Mouse (Mus musculus) bone marrow, adult 2 months (tissue): ENCODE data around the gene Olfr143. TPM values are rescaled to one million over a fixed set of nuclear protein-coding genes. Genes with fewer than 3 reads are reported as not detected.

ENCODE experiments used
- H3K27ac ChIP-seq: fragments of 200-500 bp; 2 replicates; pipeline ENCODE4 v1.5.1; 2012; ENCODE audit warnings: low read depth, mild to moderate bottlenecking, control low read depth, inconsistent platforms, low read length; ENCODE audit not compliant: control insufficient read depth, poor library complexity, insufficient read depth
- H3K4me1 ChIP-seq: fragments of 200-500 bp; 2 replicates; pipeline ENCODE4 v1.6.1; 2011; ENCODE audit warnings: low read length; ENCODE audit not compliant: control insufficient read depth, insufficient read depth
- H3K4me3 ChIP-seq: fragments of 200-500 bp; replicated peaks from 2 replicates; pipeline ENCODE3; 2011; ENCODE audit warnings: mild to moderate bottlenecking, low read depth, low read length, control low read depth; ENCODE audit not compliant: control insufficient read depth
- CTCF ChIP-seq: fragments of 200-500 bp; IDR thresholded peaks from 2 replicates; pipeline ENCODE4 v1.5.1; 2011; ENCODE audit warnings: low read length, control low read depth; ENCODE audit not compliant: control insufficient read depth, insufficient read depth
- POLR2A ChIP-seq: fragments of 200-500 bp; IDR thresholded peaks from 2 replicates; pipeline ENCODE4 v1.6.1; 2011; ENCODE audit warnings: low read depth, mild to moderate bottlenecking, control low read depth, low read length, borderline replicate concordance; ENCODE audit not compliant: control insufficient read depth
- whole genome bisulfite sequencing: fragments of 180-500 bp; shearing (Covaris S2); methylation state at CpG from one replicate; pipeline ENCODE4 v1.1.7; 2018; 5-methylcytosine and 5-hydroxymethylcytosine counted together
- polyA plus RNA-seq: library from polyadenylated mRNA; stranded (reverse); fragments of >200 nt; gene quantifications from 2 replicates; pipeline ENCODE4 v1.2.4, GENCODE M21; 2011; ENCODE audit warnings: low replicate concordance; ENCODE audit not compliant: missing spikeins, insufficient read depth, insufficient read length

Gene Olfr143
- polyA plus RNA-seq = not detected in 2 replicates

DNA sequence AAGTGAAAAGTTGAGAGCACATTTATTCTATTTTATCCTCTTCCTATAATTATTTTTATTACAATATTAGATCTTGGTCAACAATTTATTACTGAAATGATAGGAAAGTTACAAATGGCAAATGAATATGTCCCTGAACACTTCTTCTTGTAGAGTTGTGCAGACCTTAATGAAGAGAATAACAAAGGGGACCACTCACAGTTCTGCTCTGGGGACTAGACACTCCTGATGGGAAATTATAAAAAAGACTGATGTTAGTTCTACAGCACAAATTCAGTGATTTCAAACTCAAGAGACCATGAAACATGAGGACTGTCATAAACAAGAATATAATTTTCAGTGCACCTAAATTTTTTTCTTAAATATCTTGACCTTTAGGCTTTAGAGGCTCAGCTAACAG lies at the start of gene Olfr143:
Gene Olfr143, plus strand, starts transcription at position 301 of the 400 bp plus-strand sequence.
- H3K4me1 ChIP-seq = no peaks in the 10 kb centered on the region
- TF ChIP-seq POLR2A (no peak), CTCF (no peak)
- H3K27ac ChIP-seq = no peak within 1 kb of the TSS
- no peak within 1 kb of the TSS for H3K4me3 ChIP-seq

DNA sequence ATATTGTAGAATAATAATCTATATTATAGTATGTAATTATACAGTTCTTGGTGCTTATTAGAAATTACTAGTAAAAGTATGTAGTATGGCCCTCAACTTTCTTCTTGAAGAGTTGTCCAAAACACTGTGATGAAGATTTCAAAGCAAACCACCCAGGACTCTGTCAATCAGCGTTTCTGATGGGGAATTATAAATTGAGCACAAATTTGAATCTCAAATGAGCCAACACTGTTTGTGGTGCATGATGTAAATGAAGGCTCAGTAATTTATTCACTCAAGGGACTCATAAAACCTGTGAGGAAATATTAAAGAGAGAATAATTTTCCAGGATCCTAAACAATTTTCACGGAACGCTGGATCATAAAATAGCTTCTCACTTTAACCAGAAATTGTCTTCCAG lies 44.5 kb upstream of the Olfr143 start, which contains the start of gene Olfr893:
Gene Olfr893, plus strand, starts transcription at position 301 of the 400 bp plus-strand sequence.
- WGBS = 74% methylated on average over 3 of the region's 3 CpGs
- Histone ChIP-seq H3K27ac (no peak within 1 kb of the TSS), H3K4me1 (no peaks in the 10 kb centered on the region), H3K4me3 (no peak within 1 kb of the TSS)
- no peak for TF ChIP-seq POLR2A
- no peak for TF ChIP-seq CTCF

DNA sequence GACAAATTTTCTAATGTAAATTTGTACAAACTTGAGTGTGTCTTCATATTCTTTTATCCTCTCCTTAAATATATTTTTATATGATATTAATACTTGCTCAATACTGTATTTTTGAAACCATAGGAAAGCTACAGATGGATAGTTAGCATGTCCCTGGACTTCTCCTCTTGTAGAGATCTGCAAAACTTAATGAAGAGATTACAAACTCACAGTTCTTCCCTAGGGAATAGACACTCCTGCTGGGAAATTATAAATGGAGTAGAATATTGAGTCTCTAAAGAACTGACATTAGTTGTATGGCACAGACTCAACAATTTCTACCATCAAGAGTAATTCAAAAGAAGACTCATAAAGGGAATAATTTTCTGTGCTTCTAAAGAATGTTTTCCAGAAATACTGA lies 34.8 kb upstream of the Olfr143 start, which contains the start of gene Olfr894:
Gene Olfr894, plus strand, starts transcription at position 301 of the 400 bp plus-strand sequence.
- Histone ChIP-seq H3K4me3 (no peak within 1 kb of the TSS), H3K4me1 (no peaks in the 10 kb centered on the region), H3K27ac (no peak within 1 kb of the TSS)
- TF ChIP-seq POLR2A (no peak), CTCF (no peak)

- Histone ChIP-seq H3K4me1 (no peaks in the 10 kb centered on the region), H3K4me3 (no peak within 1 kb of the TSS), H3K27ac (no peak within 1 kb of the TSS)
- no peak for TF ChIP-seq POLR2A
- no peak for TF ChIP-seq CTCF
Measured at GRCm38 (mm10) chr9:38267551-38267950, 15.0 kb downstream of the Olfr143 start, which contains the start of gene Olfr895. Gene Olfr895 (plus strand): TSS chr9:38267851.

- TF ChIP-seq POLR2A (no peak), CTCF (no peak)
- Histone ChIP-seq H3K4me1 (no peaks in the 10 kb centered on the region), H3K4me3 (no peak within 1 kb of the TSS), H3K27ac (no peak within 1 kb of the TSS)
- 75% methylated on average over 1 of the region's 1 CpGs for WGBS
Measured at GRCm38 (mm10) chr9:38290807-38291206, 38.2 kb downstream of the Olfr143 start, which contains the start of gene Olfr896-ps1. Gene Olfr896-ps1 (plus strand): TSS chr9:38291107.

Other genes with a start within 250 kb of the Olfr143 start
- gene Olfr883, start 227.0 kb upstream of the Olfr143 start, polyA plus RNA-seq = not detected in 2 replicates
- gene Olfr884, start 206.2 kb upstream of the Olfr143 start, polyA plus RNA-seq = not detected in 2 replicates
- not detected in 2 replicates for gene Olfr885, start 191.5 kb upstream of the Olfr143 start, polyA plus RNA-seq
- 0.16 and 0.95 TPM in 2 replicates for gene Olfr887, start 168.7 kb upstream of the Olfr143 start, polyA plus RNA-seq
- not detected in 2 replicates for gene Olfr888, start 144.6 kb upstream of the Olfr143 start, polyA plus RNA-seq
- 0.35 TPM in 1 of 2 replicates, not detected in the other for gene Olfr889, start 137.6 kb upstream of the Olfr143 start, polyA plus RNA-seq
- gene Olfr890, start 110.3 kb upstream of the Olfr143 start, polyA plus RNA-seq = not detected in 2 replicates
- gene Olfr891, start 72.0 kb upstream of the Olfr143 start, polyA plus RNA-seq = not detected in 2 replicates
- not detected in 2 replicates for gene Olfr893, start 44.4 kb upstream of the Olfr143 start, polyA plus RNA-seq
- not detected in 2 replicates for gene Olfr894, start 34.7 kb upstream of the Olfr143 start, polyA plus RNA-seq
- not detected in 2 replicates for gene Olfr895, start 15.1 kb downstream of the Olfr143 start, polyA plus RNA-seq
- gene Olfr896-ps1, start 38.3 kb downstream of the Olfr143 start, polyA plus RNA-seq = not detected in 2 replicates
- not detected in 2 replicates for gene Olfr25, start 76.3 kb downstream of the Olfr143 start, polyA plus RNA-seq
- not detected in 2 replicates for gene Olfr898, start 95.6 kb downstream of the Olfr143 start, polyA plus RNA-seq
- not detected in 2 replicates for gene Olfr250, start 114.1 kb downstream of the Olfr143 start, polyA plus RNA-seq
- not detected in 2 replicates for gene Olfr251, start 124.3 kb downstream of the Olfr143 start, polyA plus RNA-seq
- not detected in 2 replicates for gene Olfr147, start 148.9 kb downstream of the Olfr143 start, polyA plus RNA-seq
- not detected in 2 replicates for gene Olfr901, start 176.7 kb downstream of the Olfr143 start, polyA plus RNA-seq
- not detected in 2 replicates for gene Olfr902, start 194.9 kb downstream of the Olfr143 start, polyA plus RNA-seq
- gene Olfr904, start 210.4 kb downstream of the Olfr143 start, polyA plus RNA-seq = not detected in 2 replicates
- gene Olfr905, start 218.3 kb downstream of the Olfr143 start, polyA plus RNA-seq = 0.72 and 2.0 TPM in 2 replicates
- gene Olfr906, start 234.3 kb downstream of the Olfr143 start, polyA plus RNA-seq = not detected in 2 replicates
- 0.70 TPM in 1 of 2 replicates, not detected in the other for gene Olfr907, start 243.0 kb downstream of the Olfr143 start, polyA plus RNA-seq